Mouse (Mus musculus) left cerebral cortex, adult 11 months (tissue): Measurements from ENCODE around the gene Rbak.
"Not testable (repeated sequence)": the region's sequence is repeated elsewhere in the genome, so short reads cannot be mapped to it uniquely, and the experiment has no call there.

ENCODE experiments used
- DNase-seq: peaks from one replicate; pipeline ENCODE4 v3.0.0; 2022; ENCODE audit warnings: low spot score

Rbak gene

GRCm38 (mm10) chr5:143180255-143181076, at the start of gene Rbak, which contains the start of gene Spdye4b:
Gene Rbak, minus strand, starts transcription at chr5:143180775.
Gene Spdye4b, plus strand, starts transcription at chr5:143181017.
- DNase-seq = peak; percentile 96

GRCm38 (mm10) chr5:143226790-143227189, 46.2 kb upstream of the Rbak start, which contains the start of gene Spdye4a:
Gene Spdye4a, minus strand, starts transcription at chr5:143226890.
- no peak for DNase-seq

- no peak for DNase-seq
These were observed 41.7 kb upstream of the Rbak start for GRCm38 (mm10) chr5:143222287-143222686.

- DNase-seq = no peak
These were observed 40.4 kb upstream of the Rbak start for GRCm38 (mm10) chr5:143220996-143221395.

GRCm38 (mm10) chr5:143213832-143214231, 33.3 kb upstream of the Rbak start:
- no peak for DNase-seq

- DNase-seq = no peak
These were observed 24.4 kb upstream of the Rbak start for GRCm38 (mm10) chr5:143205015-143205414.

- DNase-seq = no peak
These were observed 15.9 kb upstream of the Rbak start for GRCm38 (mm10) chr5:143196506-143196905.

- DNase-seq = no peak
These were observed 14.6 kb upstream of the Rbak start for GRCm38 (mm10) chr5:143195166-143195565.

- not testable (repeated sequence) for DNase-seq
These were observed 14.2 kb upstream of the Rbak start for GRCm38 (mm10) chr5:143194747-143195146.

GRCm38 (mm10) chr5:143192806-143193205, 12.2 kb upstream of the Rbak start:
- no peak for DNase-seq

- not testable (repeated sequence) for DNase-seq
These were observed 7.4 kb upstream of the Rbak start for GRCm38 (mm10) chr5:143188014-143188413.

- no peak for DNase-seq
These were observed 1.4 kb downstream of the Rbak start for GRCm38 (mm10) chr5:143179179-143179578.

GRCm38 (mm10) chr5:143177541-143178200, 2.9 kb downstream of the Rbak start:
- DNase-seq = no peak

- no peak for DNase-seq
These were observed 4.6 kb downstream of the Rbak start for GRCm38 (mm10) chr5:143175970-143176369.

GRCm38 (mm10) chr5:143165508-143166070, 15.0 kb downstream of the Rbak start:
- DNase-seq = no peak

- DNase-seq = no peak
These were observed 25.0 kb downstream of the Rbak start for GRCm38 (mm10) chr5:143155534-143155933.

- no peak for DNase-seq
These were observed 26.8 kb downstream of the Rbak start for GRCm38 (mm10) chr5:143153756-143154155.

- no peak for DNase-seq
These were observed 30.5 kb downstream of the Rbak start for GRCm38 (mm10) chr5:143150044-143150443.

- DNase-seq = no peak
These were observed 31.0 kb downstream of the Rbak start for GRCm38 (mm10) chr5:143149536-143149935.

GRCm38 (mm10) chr5:143148661-143149060, 31.9 kb downstream of the Rbak start:
- DNase-seq = no peak

GRCm38 (mm10) chr5:143147481-143147880, 33.1 kb downstream of the Rbak start, which contains the start of gene Olfr718-ps1:
Gene Olfr718-ps1, minus strand, starts transcription at chr5:143147581.
- no peak for DNase-seq

GRCm38 (mm10) chr5:143137580-143137979, 43.0 kb downstream of the Rbak start:
- DNase-seq = no peak

GRCm38 (mm10) chr5:143135042-143135441, 45.5 kb downstream of the Rbak start:
- no peak for DNase-seq
